Mouse (Mus musculus): ENCODE data around the gene Mrgpra6.
A peak's percentile ranks its signal among the peaks of the same experiment; 100 is the strongest.

Mrgpra6 gene

DNA sequence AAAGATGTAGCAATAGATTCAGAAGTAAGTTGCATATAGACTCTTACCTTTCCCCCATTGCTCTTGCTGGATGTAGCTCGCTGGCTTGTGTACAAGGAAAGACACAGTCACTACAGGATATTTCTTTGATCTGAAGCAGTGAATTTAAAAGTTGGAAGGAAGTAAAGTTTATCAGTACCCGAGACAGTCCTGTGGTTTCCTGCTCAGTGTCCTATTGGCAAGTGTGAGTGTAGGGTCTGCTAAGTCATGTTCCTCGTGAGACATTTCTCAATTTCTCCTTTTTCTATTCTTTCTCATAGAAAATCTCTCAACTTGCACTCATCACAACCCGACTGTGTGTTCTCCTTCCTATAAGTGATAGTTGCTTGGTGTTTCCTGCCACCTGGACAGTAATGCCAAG is at the start of gene Mrgpra6:
Mrgpra6 (minus strand) TSS at position 91 of the 400 bp plus-strand sequence.
- DNase-seq (ENCODE audit: low read depth, low spot score), result no peak

DNA sequence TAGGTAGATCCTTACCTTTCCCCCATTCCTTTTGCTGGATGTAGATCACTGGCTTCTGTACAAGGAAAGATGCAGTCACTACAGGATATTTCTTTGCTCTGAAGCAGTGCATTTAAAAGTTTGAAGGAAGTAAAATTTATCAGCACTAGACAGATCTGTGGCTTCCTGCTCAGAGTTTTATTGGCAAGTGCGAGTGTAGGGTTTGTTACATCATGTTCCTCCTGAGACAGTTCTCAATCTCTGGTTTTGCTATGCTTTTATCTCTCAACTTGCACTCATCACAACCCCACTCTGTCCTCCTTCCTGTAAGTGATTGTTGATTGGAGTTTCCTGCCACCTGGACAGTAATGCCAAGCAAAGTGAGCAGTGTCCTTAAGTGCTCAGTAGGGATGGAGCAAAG is 48.0 kb upstream of the Mrgpra6 start, which contains the start of gene Mrgpra9:
Mrgpra9 (minus strand) TSS at position 79 of the 400 bp plus-strand sequence.
- no peak for DNase-seq (ENCODE audit: low read depth, low spot score)

GRCm38 (mm10) chr7:47244658-47245057 is 39.9 kb upstream of the Mrgpra6 start:
- DNase-seq (ENCODE audit: low read depth, low spot score), result no peak

GRCm38 (mm10) chr7:47195271-47195670 is 9.4 kb downstream of the Mrgpra6 start:
- no peak for DNase-seq (ENCODE audit: low read depth, low spot score)

GRCm38 (mm10) chr7:47170814-47171213 is 33.9 kb downstream of the Mrgpra6 start:
- no peak for DNase-seq (ENCODE audit: low read depth, low spot score)

DNA sequence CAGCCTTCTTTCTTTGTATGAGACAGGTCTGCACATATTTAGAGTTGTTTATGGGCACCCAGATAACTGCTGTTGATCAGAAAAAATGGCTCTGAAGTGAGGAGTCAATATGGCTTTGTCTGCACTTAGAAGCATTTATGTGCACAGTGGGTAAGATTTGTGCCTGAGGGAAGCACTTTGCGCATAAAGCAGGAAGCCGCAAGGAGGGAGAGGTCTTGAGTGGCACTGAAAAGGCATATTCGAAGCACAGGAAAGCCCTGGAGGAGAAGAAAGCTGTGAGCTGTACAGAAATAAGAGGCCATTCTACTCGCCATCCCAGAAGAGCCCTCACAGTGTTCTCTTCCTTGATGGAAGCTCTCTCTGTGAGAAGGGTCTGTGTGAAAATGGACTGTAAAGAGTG is 39.7 kb downstream of the Mrgpra6 start:
- no peak for DNase-seq (ENCODE audit: low read depth, low spot score)

DNA sequence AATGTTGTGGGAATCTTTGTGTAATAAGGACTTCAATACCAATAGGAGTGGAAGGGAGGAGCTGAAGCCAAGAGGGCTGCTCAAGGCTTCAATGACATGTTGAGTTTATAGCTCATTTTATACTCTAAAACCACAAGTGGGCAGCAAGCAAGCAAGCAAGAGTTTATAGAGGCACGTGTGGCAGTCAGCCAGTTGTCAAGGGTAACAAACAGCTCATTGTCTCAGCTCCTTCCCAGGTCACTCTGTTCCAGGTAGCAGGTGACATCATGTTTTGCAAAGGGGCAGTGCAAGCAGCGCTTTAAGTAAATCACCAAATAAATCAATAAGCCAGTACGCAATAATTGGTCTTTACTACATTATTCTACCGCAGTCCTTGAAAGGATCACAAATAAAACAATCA is 41.5 kb downstream of the Mrgpra6 start:
- DNase-seq (ENCODE audit: low read depth, low spot score), result no peak

GRCm38 (mm10) chr7:47158451-47158850 is 46.3 kb downstream of the Mrgpra6 start:
- no peak for DNase-seq (ENCODE audit: low read depth, low spot score)

GRCm38 (mm10) chr7:47157743-47158142 is 47.0 kb downstream of the Mrgpra6 start:
- DNase-seq (ENCODE audit: low read depth, low spot score), result no peak

GRCm38 (mm10) chr7:47155849-47156248 is 48.9 kb downstream of the Mrgpra6 start:
- DNase-seq (ENCODE audit: low read depth, low spot score), result no peak

GRCm38 (mm10) chr7:47155396-47155795 is 49.3 kb downstream of the Mrgpra6 start:
- peak; percentile 41 for DNase-seq (ENCODE audit: low read depth, low spot score)

DNA sequence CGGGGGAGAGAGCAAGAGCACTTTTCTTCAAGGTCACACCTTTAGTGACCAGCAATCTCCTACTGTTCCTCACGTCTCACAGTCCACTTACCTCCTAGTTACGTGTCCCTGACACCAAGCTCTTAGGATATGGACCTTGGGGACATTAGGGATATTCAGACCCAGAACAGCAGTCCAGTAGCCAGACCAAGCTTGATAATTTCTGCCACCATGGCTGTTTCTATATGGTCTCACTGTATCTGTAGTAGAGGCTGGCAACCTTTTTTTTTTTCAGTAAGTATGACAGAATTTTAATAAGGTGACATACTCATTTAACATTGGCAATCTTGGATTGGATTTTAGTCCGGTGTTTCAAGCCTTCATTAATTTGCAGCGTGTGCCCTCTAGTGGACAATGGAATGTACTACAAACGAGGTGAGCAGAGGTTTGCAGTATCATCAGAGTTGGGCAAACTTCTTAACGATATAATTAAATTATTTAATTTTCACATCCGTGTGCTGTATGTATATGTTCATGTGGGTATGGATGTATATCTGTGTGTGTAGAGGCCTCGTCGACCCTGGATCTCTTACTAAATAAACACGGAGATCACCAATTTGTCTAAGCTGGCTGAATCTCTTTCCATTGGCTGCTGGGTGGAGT is 54.2 kb downstream of the Mrgpra6 start:
- peak; percentile 54 for DNase-seq (ENCODE audit: low read depth, low spot score)

DNA sequence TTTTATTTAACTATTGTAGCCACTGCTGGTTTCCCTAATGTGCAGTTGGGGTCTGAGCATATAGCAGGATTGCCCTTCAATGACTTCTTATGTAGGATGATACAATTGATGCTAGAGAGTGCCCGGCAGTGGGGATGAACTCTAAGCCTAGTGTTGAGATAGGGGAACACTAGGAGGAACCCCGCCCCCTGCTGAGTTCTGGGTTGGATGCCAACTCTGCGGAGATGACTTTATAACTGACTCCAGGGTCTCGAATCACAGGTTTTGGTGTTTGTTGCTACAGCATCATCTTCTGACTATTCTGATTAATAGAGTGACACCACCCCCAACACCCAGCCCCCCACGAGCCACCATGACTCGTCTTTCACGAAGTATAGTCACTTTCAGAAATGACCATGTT is 56.4 kb downstream of the Mrgpra6 start:
- DNase-seq (ENCODE audit: low read depth, low spot score), result no peak

DNA sequence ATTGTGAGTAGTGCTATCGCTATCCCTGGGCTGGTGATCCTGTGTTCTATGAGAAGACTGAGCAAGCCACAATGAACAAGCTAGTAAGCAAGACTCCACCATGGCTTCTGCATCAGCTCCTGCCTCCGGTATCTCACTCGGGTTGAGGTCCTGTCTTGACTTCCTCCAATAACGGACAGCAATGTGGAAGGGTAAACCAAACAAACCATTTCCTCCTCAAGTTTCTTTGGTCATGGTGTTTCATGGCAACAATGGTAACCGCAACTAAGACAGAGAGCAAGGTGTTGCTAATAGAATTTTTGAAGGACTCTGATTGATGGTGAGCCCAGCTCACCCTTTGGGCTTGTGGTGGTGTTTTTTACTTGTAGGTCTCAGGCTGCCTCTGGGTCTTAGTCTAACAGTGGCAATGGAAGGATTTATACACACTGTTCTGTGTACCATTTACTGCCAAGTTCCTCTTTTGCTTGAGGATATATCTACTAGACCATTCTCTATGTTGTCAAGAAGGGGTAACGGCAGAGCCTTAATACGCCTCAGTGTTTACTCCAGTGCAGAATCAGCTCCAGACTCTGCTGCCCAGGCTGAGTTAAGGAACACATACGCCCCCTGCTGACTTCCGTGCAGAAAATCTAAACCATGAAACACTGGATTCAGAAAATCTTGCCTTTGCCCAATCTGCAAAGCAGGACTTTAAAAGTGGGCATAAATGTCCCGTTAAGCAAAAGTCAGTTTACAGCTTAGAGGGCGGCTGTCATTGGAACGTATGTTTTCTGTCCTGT is 58.5 kb downstream of the Mrgpra6 start:
- DNase-seq (ENCODE audit: low read depth, low spot score), result peak; percentile 54

GRCm38 (mm10) chr7:47144299-47144698 is 60.4 kb downstream of the Mrgpra6 start:
- peak; percentile 91 for DNase-seq (ENCODE audit: low read depth, low spot score)

GRCm38 (mm10) chr7:47139823-47140325 is 64.8 kb downstream of the Mrgpra6 start:
- DNase-seq (ENCODE audit: low read depth, low spot score), result no peak
